Mouse (Mus musculus) ES-E14 (cell line): Measurements from ENCODE around the gene Gm19965. TPM values are rescaled to one million over a fixed set of nuclear protein-coding genes. Genes with fewer than 3 reads are reported as not detected.

ENCODE experiments used
- DNase-seq: peaks from one replicate; pipeline ENCODE4 v3.0.0-alpha.2; 2013; ENCODE audit warnings: low read depth, low spot score
- H3K27ac ChIP-seq: 2 replicates; pipeline ENCODE4 v1.5.1; 2012; ENCODE audit warnings: low read depth, mild to moderate bottlenecking, low read length, moderate library complexity, mixed read lengths; ENCODE audit not compliant: poor library complexity, insufficient read depth, severe bottlenecking
- H3K36me3 ChIP-seq: 2 replicates; pipeline ENCODE4 v1.6.1; 2012; ENCODE audit warnings: mild to moderate bottlenecking, low read length, moderate library complexity, mixed read lengths; ENCODE audit not compliant: control insufficient read depth, poor library complexity, insufficient read depth, severe bottlenecking
- H3K4me1 ChIP-seq, 2 experiments: fragments of 150-350 bp in 1 of 2; sonication (generic) in 1 of 2; 2 replicates each; pipeline ENCODE4 v1.6.1; 2012; ENCODE audit warnings: low read length in 2 of 2, mild to moderate bottlenecking in 1 of 2, mixed read lengths in 1 of 2; ENCODE audit not compliant: control insufficient read depth in 2 of 2, insufficient read depth in 2 of 2, poor library complexity in 1 of 2
- H3K4me3 ChIP-seq, 2 experiments: fragments of 150-350 bp in 1 of 2; sonication (generic) in 1 of 2; 2 replicates each; pipeline ENCODE4 v1.5.1; 2012; ENCODE audit warnings: low read length in 2 of 2, low read depth in 1 of 2, mild to moderate bottlenecking in 1 of 2, mixed read lengths in 1 of 2; ENCODE audit not compliant: insufficient read depth in 1 of 2, poor library complexity in 1 of 2, severe bottlenecking in 1 of 2
- H3K9ac ChIP-seq: 2 replicates; pipeline ENCODE4 v1.6.1; 2012; ENCODE audit warnings: low read depth, mild to moderate bottlenecking, low read length, mixed read lengths; ENCODE audit not compliant: poor library complexity, insufficient read depth, severe bottlenecking
- H3K9me3 ChIP-seq: fragments of 150-350 bp; sonication (generic); 2 replicates; pipeline ENCODE4 v1.6.1; 2012; ENCODE audit warnings: low read depth, mild to moderate bottlenecking, low read length; ENCODE audit not compliant: control insufficient read depth, insufficient read depth
- CHD2 ChIP-seq: IDR thresholded peaks from 2 replicates; pipeline ENCODE4 v1.6.1; 2014; ENCODE audit warnings: mild to moderate bottlenecking, low read depth, low read length, inconsistent platforms
- HCFC1 ChIP-seq: IDR thresholded peaks from 2 replicates; pipeline ENCODE4 v1.6.1; 2012; ENCODE audit warnings: low read length, inconsistent platforms, borderline replicate concordance; ENCODE audit not compliant: insufficient read depth
- MAFK ChIP-seq: IDR thresholded peaks from 2 replicates; pipeline ENCODE4 v1.6.1; 2014; ENCODE audit warnings: mild to moderate bottlenecking, low read depth, low read length, inconsistent platforms; ENCODE audit not compliant: insufficient read depth
- ZC3H11A ChIP-seq: IDR thresholded peaks from 2 replicates; pipeline ENCODE4 v1.6.1; 2012; ENCODE audit warnings: low read depth, mild to moderate bottlenecking, inconsistent platforms, low read length, borderline replicate concordance
- ZNF384 ChIP-seq: IDR thresholded peaks from 2 replicates; pipeline ENCODE4 v1.6.1; 2012; ENCODE audit warnings: low read depth, low read length, inconsistent platforms
- in situ Hi-C, 2 experiments: fragments of 600-800 bp; cut with MboI; formaldehyde crosslinking; loops; one replicate each; pipeline ENCODE4 v1.15.1; 2025; ENCODE audit warnings: low sequenced_read_pairs in 2 of 2, inconsistent platforms in 1 of 2; ENCODE audit not compliant: unreplicated experiment in 2 of 2
- total RNA-seq: library from RNA; depleted of rRNA; stranded (reverse); fragments of 300-350 nt; gene quantifications from 2 replicates; pipeline ENCODE4 v1.2.3, GENCODE M21; 2012; rRNA removed

Gm19965 gene
- not detected in 2 replicates for total RNA-seq

DNA sequence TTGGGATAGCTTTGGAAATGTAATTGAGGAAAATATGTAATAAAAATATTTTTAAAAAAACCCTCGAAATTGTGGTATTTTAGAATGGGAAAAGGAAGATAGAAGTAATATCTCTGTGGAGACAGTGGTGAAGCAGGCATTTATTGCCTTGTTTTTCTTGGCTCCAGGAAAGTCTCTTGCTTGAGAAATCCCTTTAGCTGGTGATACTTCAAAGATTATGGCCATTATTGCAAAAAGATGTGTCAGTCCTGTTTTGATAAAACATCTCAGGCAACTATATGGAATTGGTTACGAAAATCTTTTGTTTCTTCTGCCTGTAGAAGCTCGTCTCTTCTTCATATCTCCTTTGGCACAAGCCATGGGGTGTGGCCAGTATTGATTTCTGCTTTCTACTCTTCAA lies at the start of gene Gm19965:
TSS of gene Gm19965 (plus strand) at position 301 of the 400 bp plus-strand sequence.
- no peak within 1 kb of the TSS for H3K9ac ChIP-seq
- no peaks in the 10 kb centered on the region for H3K4me1 ChIP-seq
- H3K27ac ChIP-seq: no peak within 1 kb of the TSS
- TF ChIP-seq MAFK (no peak), CHD2 (no peak), ZC3H11A (no peak), ZNF384 (no peak), HCFC1 (no peak)
- H3K36me3 ChIP-seq: no peaks in the 10 kb centered on the region
- H3K9me3 ChIP-seq: no peaks in the 10 kb centered on the region
- no peak within 1 kb of the TSS for H3K4me3 ChIP-seq
- in situ Hi-C loops: no loop called here
- DNase-seq: no peak

DNA sequence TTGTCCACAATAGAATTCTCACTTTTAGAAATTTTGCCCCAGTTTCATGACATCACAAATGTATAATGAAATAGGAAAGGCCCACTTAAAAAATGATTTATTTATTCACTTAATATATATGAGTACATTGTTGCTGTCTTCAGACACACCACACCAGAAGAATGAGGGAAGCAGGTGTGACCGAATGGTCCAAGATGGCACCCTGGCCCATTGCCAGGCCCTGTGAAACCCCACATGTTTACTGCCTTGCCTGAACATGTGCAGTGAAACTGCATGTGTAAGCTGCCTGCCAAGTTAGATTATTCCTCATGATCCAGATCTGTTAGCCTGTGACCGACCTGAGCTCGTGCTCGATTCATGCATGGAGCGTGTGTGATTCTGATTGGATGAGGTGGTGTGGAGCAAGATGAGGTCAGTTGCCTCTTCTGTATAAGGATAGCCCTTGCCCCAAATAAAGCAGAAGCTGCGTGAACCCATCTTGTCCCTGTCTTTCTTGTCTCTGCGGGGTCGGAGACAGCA lies 20.3 kb upstream of the Gm19965 start:
- in situ Hi-C loops: no loop called here
- TF ChIP-seq ZNF384 (no peak), MAFK (no peak), ZC3H11A (no peak), CHD2 (no peak), HCFC1 (no peak)

More for the DNA sequence above, 20.3 kb upstream of the Gm19965 start:
- H3K4me1 ChIP-seq: no peaks in the 10 kb centered on the region
- no peaks in the 10 kb centered on the region for H3K9me3 ChIP-seq
- no peak overlapping the region for H3K4me3 ChIP-seq
- no peak for DNase-seq
- no peak overlapping the region for H3K27ac ChIP-seq
- no peak overlapping the region for H3K9ac ChIP-seq
- no peaks in the 10 kb centered on the region for H3K36me3 ChIP-seq
